Mouse (Mus musculus): Measurements from ENCODE around the gene Abcg1. TPM values are rescaled to one million over a fixed set of nuclear protein-coding genes. Genes with fewer than 3 reads are reported as not detected.
A peak's percentile ranks its signal among the peaks of the same experiment; 100 is the strongest.

The Abcg1 gene
- polyA plus RNA-seq, 1 experiment from 2014 or later, result 10.1 TPM

DNA sequence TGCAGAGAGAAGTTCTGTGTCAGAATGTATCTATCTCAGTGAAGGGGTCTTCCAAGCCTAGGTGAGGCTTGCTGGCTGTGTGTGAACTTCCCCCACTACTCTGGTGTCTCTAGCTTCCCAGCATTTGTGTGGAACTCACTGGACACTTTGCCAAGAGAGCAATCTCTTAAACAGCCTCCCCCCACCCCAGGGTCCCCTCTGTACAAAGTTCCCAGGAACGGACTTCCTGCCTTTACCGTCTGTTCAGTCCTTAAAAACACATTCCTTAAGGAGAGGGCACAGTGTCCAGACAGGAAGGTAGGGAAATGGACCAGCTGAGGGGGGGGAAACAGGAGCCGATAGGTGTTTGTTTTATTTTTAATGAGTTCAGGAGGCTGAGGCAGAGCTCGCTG lies 2.7 kb downstream of the Abcg1 start:
- Histone ChIP-seq H3K4me3 (ENCODE audit: low read depth, low read length) (no peak overlapping the region), H3K36me3 (ENCODE audit: control insufficient read depth, insufficient read depth, low read length) (no peaks in the 10 kb centered on the region), H3K9me3 (ENCODE audit: control insufficient read depth, low read length) (no peaks in the 10 kb centered on the region), H3K4me2 (ENCODE audit: low read depth, low read length, severe bottlenecking) (no peak overlapping the region), H3K9ac (ENCODE audit: low read length) (no peak overlapping the region), H3K27ac (ENCODE audit: low read depth, low read length) (no peak overlapping the region; the same call in 1 of the 2 replicates), H3K4me1 (replicated peaks; ENCODE audit: control insufficient read depth, insufficient read depth, low read length) (peaks cover 8% of the 10 kb centered on the region; the same call in 1 of the 2 replicates), H3K27me3 (ENCODE audit: control insufficient read depth, insufficient read depth, low read length) (peaks cover 18% of the 10 kb centered on the region)
- no peak for ATAC-seq (replicated peaks; ENCODE audit: low FRiP score)
- WGBS, result 65% methylated on average over 4 of the region's 4 CpGs
- no peak for DNase-seq (ENCODE audit: low spot score)

DNA sequence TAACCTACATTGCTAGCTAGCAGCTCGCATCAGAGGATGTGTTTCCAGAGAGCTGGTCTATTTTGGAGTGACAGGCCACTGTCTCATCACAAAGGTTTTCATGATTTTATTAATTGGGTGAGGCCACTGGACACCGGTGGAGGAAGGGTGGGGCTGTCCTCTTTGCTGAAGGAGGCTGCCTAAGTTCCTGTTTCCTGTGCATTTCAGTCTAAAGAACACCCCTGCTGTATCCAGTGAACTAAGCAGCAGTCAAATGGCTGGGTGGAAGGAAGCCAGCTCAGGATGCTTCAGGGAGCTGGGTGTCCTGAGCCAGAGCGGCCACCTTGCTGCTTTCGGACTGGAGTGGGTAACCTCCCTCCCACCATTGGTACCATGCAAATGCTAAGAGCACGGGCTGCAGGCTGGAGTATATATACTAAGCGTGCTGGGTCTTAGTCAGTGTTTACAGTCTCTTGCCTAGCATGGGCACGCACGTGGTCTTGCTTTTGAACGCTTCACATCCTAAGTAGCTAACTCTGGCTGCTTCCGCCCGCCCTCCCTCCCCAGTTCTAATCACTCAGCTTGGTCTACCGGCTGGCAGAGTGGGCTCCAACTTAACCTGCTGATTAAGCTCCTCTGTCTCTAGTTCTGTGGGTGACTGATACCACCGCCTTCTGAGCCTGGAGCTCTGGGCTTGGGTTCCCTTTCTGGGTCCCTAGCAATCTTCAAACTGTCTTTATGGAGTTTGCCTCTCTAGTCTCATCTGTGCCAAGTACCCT lies 3.3 kb downstream of the Abcg1 start:
- Histone ChIP-seq H3K27me3 (ENCODE audit: control insufficient read depth, insufficient read depth, low read length) (peaks cover 18% of the 10 kb centered on the region), H3K9me3 (ENCODE audit: control insufficient read depth, low read length) (no peaks in the 10 kb centered on the region), H3K9ac (ENCODE audit: low read length) (no peak overlapping the region), H3K4me2 (ENCODE audit: low read depth, low read length, severe bottlenecking) (no peak overlapping the region), H3K36me3 (ENCODE audit: control insufficient read depth, insufficient read depth, low read length) (no peaks in the 10 kb centered on the region), H3K4me1 (replicated peaks; ENCODE audit: control insufficient read depth, insufficient read depth, low read length) (peaks cover 8% of the 10 kb centered on the region; the same call in 1 of the 2 replicates), H3K4me3 (ENCODE audit: low read depth, low read length) (no peak overlapping the region), H3K27ac (ENCODE audit: low read depth, low read length) (no peak overlapping the region)
- DNase-seq (ENCODE audit: low spot score), result no peak
- WGBS, result 64% methylated on average over 13 of the region's 13 CpGs
- no peak for ATAC-seq (replicated peaks; ENCODE audit: low FRiP score)

DNA sequence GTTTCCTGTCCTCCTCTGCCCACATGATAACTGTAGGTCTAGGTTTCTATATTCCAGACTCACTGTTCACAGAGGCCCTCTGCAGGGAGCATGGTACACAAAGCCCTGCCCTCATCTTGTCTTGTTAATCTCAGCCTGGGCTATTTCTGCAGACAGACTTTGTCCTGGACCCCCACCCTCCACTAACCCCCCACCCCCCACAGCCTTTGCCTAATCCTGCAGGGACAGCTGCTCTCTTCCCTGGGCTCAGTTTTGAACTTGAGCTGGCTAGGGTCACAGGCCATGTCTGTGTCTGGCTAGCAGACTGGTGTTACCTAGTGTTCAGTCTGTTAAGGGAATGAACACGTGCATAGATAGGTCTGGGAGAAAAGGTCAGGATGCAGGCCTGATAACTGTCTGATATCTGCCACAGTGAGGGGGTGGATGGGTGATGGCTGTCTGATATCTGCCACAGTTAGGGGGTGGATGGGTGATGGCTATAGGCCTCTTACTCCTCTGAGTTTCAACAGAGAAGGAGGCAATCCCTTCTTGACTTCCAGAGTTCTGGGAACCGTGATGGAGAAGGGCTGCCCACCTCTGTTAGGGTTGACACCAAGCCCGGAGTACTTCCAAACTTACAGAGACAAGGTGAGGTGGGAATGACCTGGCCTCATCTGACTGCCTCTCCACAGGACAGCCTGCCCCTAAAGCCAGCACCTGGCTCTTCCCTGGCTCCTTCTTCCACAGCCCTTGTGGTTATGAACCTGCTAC lies 4.0 kb downstream of the Abcg1 start:
- H3K27ac ChIP-seq (ENCODE audit: low read depth, low read length), result no peak overlapping the region
- H3K36me3 ChIP-seq (ENCODE audit: control insufficient read depth, insufficient read depth, low read length), result no peaks in the 10 kb centered on the region
- peaks cover 18% of the 10 kb centered on the region for H3K27me3 ChIP-seq (ENCODE audit: control insufficient read depth, insufficient read depth, low read length)
- no peak for DNase-seq (ENCODE audit: low spot score)
- no peak overlapping the region for H3K4me2 ChIP-seq (ENCODE audit: low read depth, low read length, severe bottlenecking)
- no peak for ATAC-seq (replicated peaks; ENCODE audit: low FRiP score)
- 71% methylated on average over 3 of the region's 3 CpGs for WGBS
- H3K9me3 ChIP-seq (ENCODE audit: control insufficient read depth, low read length), result no peaks in the 10 kb centered on the region
- H3K4me3 ChIP-seq (ENCODE audit: low read depth, low read length), result no peak overlapping the region
- H3K9ac ChIP-seq (ENCODE audit: low read length), result no peak overlapping the region
- peaks cover 8% of the 10 kb centered on the region; the same call in 1 of the 2 replicates for H3K4me1 ChIP-seq (replicated peaks; ENCODE audit: control insufficient read depth, insufficient read depth, low read length)

DNA sequence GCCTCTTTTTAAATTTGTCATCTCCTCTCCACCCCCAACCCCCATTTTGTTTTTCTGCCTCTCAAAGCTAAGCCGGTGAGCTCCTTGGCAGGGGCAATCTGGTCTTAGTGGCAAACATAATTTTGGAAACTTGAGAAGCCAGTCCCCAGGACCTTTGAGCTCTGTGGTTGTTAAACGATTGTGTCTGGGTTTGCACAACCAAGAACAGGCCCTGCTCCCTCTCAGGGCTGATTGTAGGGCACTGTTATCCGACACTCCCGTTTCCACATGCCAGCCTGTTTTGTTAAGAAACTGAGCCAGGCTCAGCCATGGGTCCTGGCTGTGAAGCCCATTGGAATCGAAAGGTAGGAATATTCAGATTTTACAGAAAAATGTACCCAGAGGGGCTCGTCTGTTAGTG lies 8.6 kb downstream of the Abcg1 start:
- H3K4me2 ChIP-seq (ENCODE audit: low read depth, low read length, severe bottlenecking), result no peak overlapping the region
- no peak overlapping the region for H3K4me3 ChIP-seq (ENCODE audit: low read depth, low read length)
- H3K9ac ChIP-seq (ENCODE audit: low read length), result no peak overlapping the region
- no peaks in the 10 kb centered on the region for H3K27me3 ChIP-seq (ENCODE audit: control insufficient read depth, insufficient read depth, low read length)
- H3K36me3 ChIP-seq (ENCODE audit: control insufficient read depth, insufficient read depth, low read length), result no peaks in the 10 kb centered on the region
- ATAC-seq (replicated peaks; ENCODE audit: low FRiP score) (no peak), DNase-seq (ENCODE audit: low spot score) (no peak)
- H3K4me1 ChIP-seq (replicated peaks; ENCODE audit: control insufficient read depth, insufficient read depth, low read length), result peaks cover 5% of the 10 kb centered on the region
- H3K27ac ChIP-seq (ENCODE audit: low read depth, low read length), result no peak overlapping the region
- 77% methylated on average over 6 of the region's 6 CpGs for WGBS
- H3K9me3 ChIP-seq (ENCODE audit: control insufficient read depth, low read length), result no peaks in the 10 kb centered on the region

DNA sequence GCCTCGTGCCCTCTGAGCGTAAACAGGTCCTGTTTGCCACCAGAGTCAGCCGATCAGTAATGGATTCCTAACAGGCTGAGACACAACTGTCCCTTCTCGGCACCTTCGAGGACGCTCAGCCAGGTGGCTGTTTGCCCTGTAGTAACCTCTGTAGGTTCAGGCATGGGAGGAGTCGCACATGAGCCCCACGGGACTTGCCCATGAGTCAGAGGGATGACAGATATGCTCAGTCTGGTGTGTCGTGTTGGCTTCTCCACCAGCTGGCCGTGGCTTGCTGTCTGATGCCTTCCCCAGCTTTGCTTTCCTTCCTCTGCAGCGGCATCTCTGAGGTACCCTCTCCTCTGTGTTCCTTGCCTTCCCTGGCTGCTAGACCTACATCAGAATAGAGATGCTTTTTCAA lies 9.6 kb downstream of the Abcg1 start:
- Histone ChIP-seq H3K9ac (ENCODE audit: low read length) (no peak overlapping the region), H3K4me3 (ENCODE audit: low read depth, low read length) (no peak overlapping the region), H3K36me3 (ENCODE audit: control insufficient read depth, insufficient read depth, low read length) (no peaks in the 10 kb centered on the region), H3K4me1 (replicated peaks; ENCODE audit: control insufficient read depth, insufficient read depth, low read length) (peaks cover 12% of the 10 kb centered on the region), H3K27ac (ENCODE audit: low read depth, low read length) (no peak overlapping the region), H3K27me3 (ENCODE audit: control insufficient read depth, insufficient read depth, low read length) (no peaks in the 10 kb centered on the region), H3K4me2 (ENCODE audit: low read depth, low read length, severe bottlenecking) (no peak overlapping the region), H3K9me3 (ENCODE audit: control insufficient read depth, low read length) (no peaks in the 10 kb centered on the region)
- DNase-seq (ENCODE audit: low spot score) (no peak), ATAC-seq (replicated peaks; ENCODE audit: low FRiP score) (no peak)
- WGBS, result 90% methylated on average over 11 of the region's 11 CpGs

DNA sequence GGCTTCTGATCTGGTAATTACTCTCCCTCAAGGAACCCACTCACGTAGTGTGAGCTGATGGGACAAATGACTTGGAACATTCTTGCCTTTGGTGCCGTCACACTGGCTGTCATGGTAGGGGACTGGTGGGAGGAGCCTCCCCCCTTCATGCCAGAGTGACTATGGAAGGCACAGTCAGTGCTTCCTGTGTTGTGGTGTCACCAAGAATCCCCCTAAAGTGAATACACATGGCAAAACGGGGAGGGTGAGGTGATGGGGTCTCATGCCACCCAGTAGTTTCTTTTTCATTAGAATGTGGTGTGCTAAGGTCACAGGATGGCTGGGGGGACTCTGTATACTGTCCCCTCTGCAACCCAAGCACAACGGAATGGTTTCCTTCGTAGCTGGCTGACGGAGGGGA lies 11.6 kb downstream of the Abcg1 start:
- ATAC-seq (replicated peaks; ENCODE audit: low FRiP score), result no peak
- H3K9me3 ChIP-seq (ENCODE audit: control insufficient read depth, low read length), result no peaks in the 10 kb centered on the region
- WGBS, result 82% methylated on average over 6 of the region's 6 CpGs
- H3K27ac ChIP-seq (ENCODE audit: low read depth, low read length), result no peak overlapping the region
- no peaks in the 10 kb centered on the region for H3K36me3 ChIP-seq (ENCODE audit: control insufficient read depth, insufficient read depth, low read length)
- H3K27me3 ChIP-seq (ENCODE audit: control insufficient read depth, insufficient read depth, low read length), result no peaks in the 10 kb centered on the region
- no peak overlapping the region for H3K4me3 ChIP-seq (ENCODE audit: low read depth, low read length)
- no peak for DNase-seq (ENCODE audit: low spot score)
- no peak overlapping the region for H3K9ac ChIP-seq (ENCODE audit: low read length)
- peaks cover 21% of the 10 kb centered on the region for H3K4me1 ChIP-seq (replicated peaks; ENCODE audit: control insufficient read depth, insufficient read depth, low read length)
- no peak overlapping the region for H3K4me2 ChIP-seq (ENCODE audit: low read depth, low read length, severe bottlenecking)

DNA sequence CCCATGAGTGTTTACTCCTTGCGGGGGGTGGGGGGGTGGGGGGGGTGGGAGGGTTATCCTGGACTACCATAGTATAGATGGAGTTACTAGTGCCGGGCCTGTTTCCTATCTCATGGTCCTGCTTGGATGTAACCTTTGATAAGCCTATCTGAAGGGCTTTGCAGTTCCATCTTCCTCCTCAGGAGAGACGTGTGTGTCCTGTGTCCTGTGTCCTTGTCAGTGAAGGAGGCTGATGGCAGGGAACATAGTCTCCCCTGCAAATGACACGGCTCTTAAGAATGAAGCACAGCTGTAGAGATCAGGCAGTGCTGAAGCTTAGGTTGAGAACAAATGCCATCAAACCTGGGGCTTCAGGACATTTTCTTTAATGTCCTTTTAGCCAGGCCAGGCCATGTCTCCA lies 12.4 kb downstream of the Abcg1 start:
- Histone ChIP-seq H3K4me1 (replicated peaks; ENCODE audit: control insufficient read depth, insufficient read depth, low read length) (peaks cover 21% of the 10 kb centered on the region), H3K4me3 (ENCODE audit: low read depth, low read length) (no peak overlapping the region), H3K36me3 (ENCODE audit: control insufficient read depth, insufficient read depth, low read length) (no peaks in the 10 kb centered on the region), H3K9me3 (ENCODE audit: control insufficient read depth, low read length) (no peaks in the 10 kb centered on the region), H3K4me2 (ENCODE audit: low read depth, low read length, severe bottlenecking) (no peak overlapping the region), H3K27ac (ENCODE audit: low read depth, low read length) (no peak overlapping the region), H3K27me3 (ENCODE audit: control insufficient read depth, insufficient read depth, low read length) (no peaks in the 10 kb centered on the region), H3K9ac (ENCODE audit: low read length) (no peak overlapping the region)
- WGBS, result 93% methylated on average over 4 of the region's 4 CpGs
- no peak for DNase-seq (ENCODE audit: low spot score)
- ATAC-seq (replicated peaks; ENCODE audit: low FRiP score), result no peak

DNA sequence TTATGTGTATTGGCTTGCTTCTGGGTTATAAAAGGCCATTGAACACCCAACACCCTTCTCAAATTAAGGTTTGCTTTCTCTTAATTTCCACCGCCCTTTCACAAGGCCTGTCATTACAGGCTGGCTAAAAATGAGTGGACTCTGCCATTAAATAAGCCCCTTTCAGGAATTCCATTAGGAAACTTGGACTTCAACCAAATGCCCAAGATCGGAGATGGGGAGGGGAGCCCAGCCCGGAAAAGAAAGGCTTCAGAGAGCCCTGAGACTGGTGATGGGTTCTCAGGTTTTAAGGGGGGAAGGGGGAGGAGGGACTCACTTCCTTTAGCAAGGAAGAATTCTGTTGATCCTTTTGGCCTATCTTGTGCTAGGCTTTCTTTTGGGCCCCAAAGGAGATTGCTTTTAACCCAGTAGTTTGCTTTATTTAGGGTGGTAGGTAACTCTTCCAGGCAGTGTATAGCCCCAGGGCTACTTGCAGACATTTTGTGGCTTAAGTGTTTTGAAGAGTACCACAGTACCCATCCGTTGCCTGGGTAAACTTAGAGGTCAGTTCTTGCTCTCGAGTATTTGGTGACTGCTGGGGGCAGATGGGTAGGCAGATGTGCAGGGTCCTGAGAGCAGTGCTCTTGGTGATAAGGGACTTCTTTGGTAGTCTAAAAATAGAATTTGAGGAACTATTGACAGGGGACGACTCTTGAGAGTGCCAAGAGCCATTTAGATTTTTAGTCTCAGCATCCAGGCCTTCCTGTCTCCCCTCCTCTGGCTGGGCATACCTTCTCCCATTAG lies 13.1 kb downstream of the Abcg1 start:
- H3K4me3 ChIP-seq (ENCODE audit: low read depth, low read length), result no peak overlapping the region
- ATAC-seq (replicated peaks; ENCODE audit: low FRiP score) (no peak), DNase-seq (ENCODE audit: low spot score) (no peak)
- H3K27me3 ChIP-seq (ENCODE audit: control insufficient read depth, insufficient read depth, low read length), result no peaks in the 10 kb centered on the region
- H3K4me1 ChIP-seq (replicated peaks; ENCODE audit: control insufficient read depth, insufficient read depth, low read length), result peaks cover 21% of the 10 kb centered on the region
- H3K36me3 ChIP-seq (ENCODE audit: control insufficient read depth, insufficient read depth, low read length), result no peaks in the 10 kb centered on the region
- H3K9me3 ChIP-seq (ENCODE audit: control insufficient read depth, low read length), result no peaks in the 10 kb centered on the region
- H3K27ac ChIP-seq (ENCODE audit: low read depth, low read length), result peak overlapping the region; percentile 31; the same call in 1 of the 2 replicates
- 55% methylated on average over 6 of the region's 6 CpGs for WGBS
- H3K4me2 ChIP-seq (ENCODE audit: low read depth, low read length, severe bottlenecking), result no peak overlapping the region
- no peak overlapping the region for H3K9ac ChIP-seq (ENCODE audit: low read length)

Measured in forebrain, embryonic 11.5 days (tissue).